ENCODE assay signal across 10 mouse cellular contexts in the genomic region with DNA sequence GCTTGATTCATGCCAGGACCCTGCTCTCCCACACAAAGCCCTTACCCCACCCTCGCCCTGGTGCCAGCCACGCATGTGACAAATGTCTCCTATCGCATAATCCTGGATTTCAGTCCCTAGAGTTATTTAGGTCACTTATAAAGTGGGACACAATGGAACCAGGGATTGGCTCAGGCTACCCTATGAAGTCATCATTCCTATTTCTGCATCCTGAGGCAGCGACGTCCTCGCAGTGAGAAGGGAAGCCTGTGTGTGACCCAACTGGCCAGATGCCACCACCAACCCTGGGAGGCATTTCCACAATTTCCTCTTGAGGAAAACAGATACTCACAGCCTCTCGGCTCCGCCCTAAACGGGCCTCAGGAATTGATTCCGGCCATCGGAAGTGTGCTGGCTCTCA. TPM values are rescaled to one million over a fixed set of nuclear protein-coding genes. Genes with fewer than 3 reads are reported as not detected.
DNase-seq lines count a peak whose midpoint lies in the region; ATAC-seq and TF ChIP-seq lines count a peak whose summit lies in the region.
"Had no signal": no experiment of that assay in that cellular context is flagged by ENCODE, and none has a peak within 500 bp of the region (broad histone marks: within the 10 kb centered on the region; RNA-seq: fewer than 3 reads in every experiment).

No protein-coding gene starts in this region.

- H3K27ac ChIP-seq in brown adipose tissue, adult 24 weeks (replicated peaks; ENCODE audit: low read depth, low read length), result peak overlapping the region; percentile 23
- H3K27ac ChIP-seq in left cerebral cortex, adult 2 months, result peak overlapping the region; percentile 13; the same call in 1 of the 2 replicates
- peak overlapping the region; percentile 63 for H3K27ac ChIP-seq in stomach, postnatal 0 days (replicated peaks)

- no peaks in the 10 kb centered on the region for H3K27me3 ChIP-seq in stomach, postnatal 0 days (ENCODE audit: control insufficient read depth, insufficient read depth, low read length)
- H3K27me3 ChIP-seq: Patski had no signal

- no peak for TF ChIP-seq CTCF in left cerebral cortex, adult 2 months (IDR thresholded peaks at IDR 0.05)
- TF ChIP-seq CTCF in stomach, postnatal 0 days (IDR thresholded peaks at IDR 0.05; ENCODE audit: low read depth), result no peak

- H3K9me3 ChIP-seq in stomach, postnatal 0 days (ENCODE audit: control insufficient read depth, low read length), result no peaks in the 10 kb centered on the region

- H3K4me3 ChIP-seq in brown adipose tissue, adult 24 weeks (ENCODE audit: insufficient read depth, low read depth, low read length), result no peak overlapping the region
- no peak overlapping the region for H3K4me3 ChIP-seq in left cerebral cortex, adult 2 months
- no peak overlapping the region for H3K4me3 ChIP-seq in stomach, postnatal 0 days (ENCODE audit: low read depth, low read length)

- peak; percentile 55 to 60 for ATAC-seq in hematopoietic stem cell, adult 5-6 weeks (replicated peaks in 1 of 2; ENCODE audit: insufficient read depth in 1 of 2, low FRiP score in 2 of 2, low TSS enrichment in 1 of 2, low read depth in 1 of 2, poor library complexity in 2 of 2, severe bottlenecking in 2 of 2)
- ATAC-seq in stomach, postnatal 0 days (ENCODE audit: low FRiP score, low TSS enrichment), result peak; percentile 66
- ATAC-seq: Patski had no signal

- 57% methylated on average over 11 of the region's 11 CpGs for WGBS in stomach, postnatal 0 days

- intact Hi-C loops in left cerebral cortex, adult 2 months (cut with DNase I), result no loop called here

- no peaks in the 10 kb centered on the region; the same call in 1 of the 2 replicates for H3K36me3 ChIP-seq in stomach, postnatal 0 days (ENCODE audit: control insufficient read depth, insufficient read depth, low read length)

- peaks cover 3% of the 10 kb centered on the region; the same call in 1 of the 2 replicates for H3K4me1 ChIP-seq in brown adipose tissue, adult 24 weeks (ENCODE audit: control insufficient read depth, insufficient read depth, insufficient read length, low read length)
- no peaks in the 10 kb centered on the region for H3K4me1 ChIP-seq in stomach, postnatal 0 days (replicated peaks; ENCODE audit: control insufficient read depth, insufficient read depth)

- peak; percentile 96 for DNase-seq in Muller cell, postnatal 12 days (ENCODE audit: inconsistent ontology term)
- peak; percentile 27 to 37 for DNase-seq in frontal cortex, postnatal 14 days (ENCODE audit: low spot score in 2 of 2)
- DNase-seq in left cerebral cortex, adult 2 months (ENCODE audit: extremely low spot score in 1 of 2, low spot score in 2 of 2), result peak; percentile 31 to 41
- DNase-seq in lung, postnatal 14 days, result peak; percentile 89
- DNase-seq in stomach, postnatal 0 days (ENCODE audit: low spot score), result peak; percentile 30
- no peak for DNase-seq in ovary, postnatal 36 days (ENCODE audit: low spot score)

- no peak overlapping the region for H3K9ac ChIP-seq in stomach, postnatal 0 days (ENCODE audit: low read length)

- no peak overlapping the region for H3K4me2 ChIP-seq in stomach, postnatal 0 days (replicated peaks; ENCODE audit: low read depth)

- no peak for TF ChIP-seq EP300 in stomach, postnatal 0 days (optimal IDR thresholded peaks at IDR 0.05)

RNA-seq across cellular contexts. Expression of a gene that starts 17.2 kb away (rescaled TPM):
- polyA plus RNA-seq in brown adipose tissue, adult 24 weeks (2012; ENCODE audit: insufficient read depth, insufficient read length, missing spikeins), result not detected in 2 replicates
- total RNA-seq in hematopoietic stem cell, adult 5-6 weeks (2017), result 0.40 and 1.3 TPM in 2 replicates
- under 1 TPM; 0.61 to 0.77 TPM for total RNA-seq in left cerebral cortex, adult 2 months (2021)
- 2.4 TPM in 2 replicates for polyA plus RNA-seq in stomach, postnatal 0 days (2015; fragmentation: Nextera tagmentation; extraction: Ambion mirVana)

RNA-seq across cellular contexts. Expression of a gene that starts 31.7 kb away (rescaled TPM):
- polyA plus RNA-seq in brown adipose tissue, adult 24 weeks (2012; ENCODE audit: insufficient read depth, insufficient read length, missing spikeins), result not detected in 2 replicates
- total RNA-seq in hematopoietic stem cell, adult 5-6 weeks (2017), result not detected in 2 replicates
- not detected for total RNA-seq in left cerebral cortex, adult 2 months (2021)
- polyA plus RNA-seq in stomach, postnatal 0 days (2015; fragmentation: Nextera tagmentation; extraction: Ambion mirVana), result 5.9 and 7.6 TPM in 2 replicates
- polyA plus RNA-seq: spleen, adult 2 months had no signal

RNA-seq across cellular contexts. Expression of a gene that starts 41.0 kb away (rescaled TPM):
- not detected in 2 replicates for polyA plus RNA-seq in brown adipose tissue, adult 24 weeks (2012; ENCODE audit: insufficient read depth, insufficient read length, missing spikeins)
- 2.5 and 3.1 TPM in 2 replicates for total RNA-seq in hematopoietic stem cell, adult 5-6 weeks (2017)
- 1 to 10 TPM; 3.8 to 4.6 TPM for total RNA-seq in left cerebral cortex, adult 2 months (2021)
- 5.2 and 5.5 TPM in 2 replicates for polyA plus RNA-seq in stomach, postnatal 0 days (2015; fragmentation: Nextera tagmentation; extraction: Ambion mirVana)

Comparison
In these comparisons a context has a peak if more than half of its experiments do, and no peak if none do; other contexts are left out.
1. H3K27ac ChIP-seq: peak in every context shown above with its lines; median percentile 63 in stomach, postnatal 0 days; 23 in brown adipose tissue, adult 24 weeks; 13 in left cerebral cortex, adult 2 months.